Mouse (Mus musculus): ENCODE measurements at regions not wholly inside any gene's neighbourhood (a gene's known extent, or its start where the extent isn't known, plus 50 kb on each side); places are given as distances from the start of the nearest gene placed in this dataset.

GRCm38 (mm10) chr13:51962191-51962611 is 115.7 kb downstream of the Gadd45g start:
- TF ChIP-seq POLR2A (IDR thresholded peaks at IDR 0.05; ENCODE audit: control insufficient read depth, low read depth, low read length) = no peak
- no peak for TF ChIP-seq CTCF (IDR thresholded peaks at IDR 0.05; ENCODE audit: control insufficient read depth, insufficient read depth, insufficient replicate concordance, low read depth, low read length)
